Mouse (Mus musculus): ENCODE data around the gene Kcnk7. TPM values are rescaled to one million over a fixed set of nuclear protein-coding genes. Genes with fewer than 3 reads are reported as not detected.

The Kcnk7 gene
- polyA plus RNA-seq, 1 experiment = 0.04 TPM

DNA sequence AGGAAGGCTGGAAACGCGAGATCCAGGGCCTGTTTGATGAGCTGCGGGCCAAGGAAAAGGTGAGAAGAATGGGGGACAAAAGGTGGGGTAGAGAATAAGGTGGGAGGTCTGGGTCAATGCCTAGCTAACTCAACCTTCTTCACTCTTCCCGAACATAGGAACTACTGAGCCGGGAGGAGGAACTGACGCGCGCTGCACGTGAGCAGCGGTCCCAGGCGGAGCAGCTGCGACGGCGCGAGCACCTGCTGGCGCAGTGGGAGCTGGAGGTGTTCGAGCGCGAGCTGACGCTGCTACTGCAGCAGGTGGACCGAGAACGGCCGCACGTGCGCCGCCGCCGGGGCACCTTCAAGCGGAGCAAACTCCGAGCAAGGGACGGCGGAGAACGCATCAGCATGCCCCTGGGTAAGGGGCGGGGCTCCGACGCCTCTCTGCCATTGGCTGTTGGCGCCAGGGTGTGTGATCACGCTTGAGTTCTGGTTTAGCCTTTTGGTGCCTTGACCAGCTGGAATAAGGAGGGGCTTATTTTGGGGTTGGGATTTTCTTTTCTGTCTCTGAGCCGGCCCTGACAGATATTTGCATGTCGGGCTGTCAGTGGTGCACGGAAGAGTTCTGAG lies 8.2 kb upstream of the Kcnk7 start:
- TF ChIP-seq TAL1 (IDR thresholded peaks at IDR 0.05; ENCODE audit: low read length) = no peak
- TF ChIP-seq GATA1 (IDR thresholded peaks at IDR 0.05; ENCODE audit: low read length) = no peak

DNA sequence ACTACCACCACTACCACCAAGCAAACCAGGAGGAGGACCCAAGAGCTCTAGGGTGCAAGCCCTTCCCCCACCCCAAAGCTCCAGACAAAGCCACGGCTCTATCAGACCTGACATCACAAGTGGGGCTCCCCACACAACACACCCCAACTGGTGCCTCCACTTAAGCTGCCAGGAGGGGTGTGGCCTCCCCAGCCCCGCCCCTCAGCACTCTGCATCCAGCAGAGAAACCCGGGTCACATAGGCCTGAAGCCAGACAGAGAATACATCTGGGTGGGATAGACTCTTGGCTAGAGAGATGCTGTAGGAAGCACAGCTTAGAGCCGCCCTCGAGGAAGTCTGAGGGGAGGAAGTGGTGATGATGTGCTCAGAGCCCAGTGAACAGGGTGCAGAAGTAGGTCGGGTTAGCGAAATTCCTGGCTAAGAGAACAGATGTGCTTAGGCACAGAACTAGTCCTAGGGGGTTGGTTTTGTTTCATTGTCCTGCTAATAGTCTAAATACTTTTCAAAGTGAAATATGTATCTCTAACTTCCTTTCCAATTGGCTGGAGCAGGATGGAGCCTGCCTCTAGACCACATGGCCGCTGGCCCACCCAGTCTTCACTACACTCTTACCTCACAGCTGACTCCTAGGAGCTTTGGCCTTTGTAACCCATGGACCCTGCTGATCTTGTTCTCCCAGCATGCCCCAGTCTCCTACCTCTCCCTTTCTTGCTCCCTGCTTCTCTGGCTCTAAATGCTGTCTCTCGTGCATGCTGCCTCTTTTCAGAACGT lies 819 bp downstream of the Kcnk7 start:
- TF ChIP-seq TAL1 (IDR thresholded peaks at IDR 0.05; ENCODE audit: low read length) (no peak), GATA1 (IDR thresholded peaks at IDR 0.05; ENCODE audit: low read length) (no peak)

More for the DNA sequence above, 8.2 kb upstream of the Kcnk7 start:
- peaks cover 40% of the 10 kb centered on the region for H3K4me1 ChIP-seq (ENCODE audit: control insufficient read depth)
- H3K27me3 ChIP-seq (ENCODE audit: control insufficient read depth) = no peaks in the 10 kb centered on the region
- H3K36me3 ChIP-seq (ENCODE audit: control insufficient read depth) = peaks cover 100% of the 10 kb centered on the region
- H3K9me3 ChIP-seq (ENCODE audit: control insufficient read depth, low read length) = no peaks in the 10 kb centered on the region
- no peak overlapping the region for H3K4me3 ChIP-seq (replicated peaks)

DNA sequence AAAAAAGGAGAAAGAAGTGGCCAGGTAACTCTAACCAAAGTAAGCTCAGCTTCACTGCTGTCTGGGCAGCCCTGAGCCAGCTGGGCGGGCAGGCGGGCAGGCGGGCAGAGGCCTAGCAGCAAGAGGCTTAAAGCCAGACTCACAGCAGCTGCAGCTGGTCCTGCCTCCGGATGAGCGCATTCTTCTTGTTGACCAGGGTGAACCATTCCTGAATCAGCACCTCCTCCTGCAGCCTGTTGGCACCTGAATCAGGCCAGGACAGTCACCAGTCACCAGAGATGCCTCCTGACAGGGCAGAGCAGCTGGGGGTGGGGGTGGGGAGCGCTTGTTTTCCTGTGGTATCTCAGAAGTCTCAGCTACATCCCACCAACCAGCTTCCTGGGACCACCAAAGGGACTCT lies 5.9 kb downstream of the Kcnk7 start:
- no peaks in the 10 kb centered on the region; the same call in 1 of the 2 replicates for H3K27me3 ChIP-seq (ENCODE audit: control insufficient read depth)
- peaks cover 81% of the 10 kb centered on the region for H3K4me1 ChIP-seq (ENCODE audit: control insufficient read depth)
- H3K36me3 ChIP-seq (ENCODE audit: control insufficient read depth) = peaks cover 100% of the 10 kb centered on the region
- H3K9me3 ChIP-seq (ENCODE audit: control insufficient read depth, low read length) = no peaks in the 10 kb centered on the region
- H3K4me3 ChIP-seq (replicated peaks) = no peak overlapping the region
- TF ChIP-seq GATA1 (IDR thresholded peaks at IDR 0.05; ENCODE audit: low read length) (no peak), TAL1 (IDR thresholded peaks at IDR 0.05; ENCODE audit: low read length) (no peak)

More for the DNA sequence above, 819 bp downstream of the Kcnk7 start:
- Histone ChIP-seq H3K4me3 (replicated peaks) (peak overlapping the region; percentile 51), H3K4me1 (ENCODE audit: control insufficient read depth) (peaks cover 59% of the 10 kb centered on the region), H3K27me3 (ENCODE audit: control insufficient read depth) (no peaks in the 10 kb centered on the region; the same call in 1 of the 2 replicates), H3K36me3 (ENCODE audit: control insufficient read depth) (peaks cover 100% of the 10 kb centered on the region), H3K9me3 (ENCODE audit: control insufficient read depth, low read length) (no peaks in the 10 kb centered on the region)

DNA sequence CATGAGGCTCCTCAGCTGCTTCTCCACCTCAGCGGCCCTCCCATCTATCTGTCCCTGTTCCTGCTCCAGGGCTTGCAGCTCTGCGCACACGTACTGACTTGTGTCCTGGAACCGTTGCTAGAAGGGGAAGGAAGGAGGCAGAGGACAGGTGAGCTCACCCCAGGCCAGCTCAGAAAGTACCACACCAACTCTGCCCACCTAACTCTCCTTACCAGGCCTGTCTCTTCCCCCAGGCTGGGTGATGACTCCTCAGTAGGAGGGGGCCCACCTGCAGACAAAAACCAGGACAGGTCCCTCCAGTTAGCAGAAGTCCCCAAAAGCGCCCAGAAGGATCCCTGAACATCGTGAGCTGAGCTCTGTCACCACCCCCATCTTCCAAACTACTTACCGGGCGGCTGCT lies 6.4 kb downstream of the Kcnk7 start:
- Histone ChIP-seq H3K4me1 (ENCODE audit: control insufficient read depth) (peaks cover 81% of the 10 kb centered on the region), H3K4me3 (replicated peaks) (no peak overlapping the region), H3K27me3 (ENCODE audit: control insufficient read depth) (no peaks in the 10 kb centered on the region; the same call in 1 of the 2 replicates), H3K36me3 (ENCODE audit: control insufficient read depth) (peaks cover 100% of the 10 kb centered on the region), H3K9me3 (ENCODE audit: control insufficient read depth, low read length) (no peaks in the 10 kb centered on the region)
- TF ChIP-seq GATA1 (IDR thresholded peaks at IDR 0.05; ENCODE audit: low read length) (no peak), TAL1 (IDR thresholded peaks at IDR 0.05; ENCODE audit: low read length) (no peak)

- TF ChIP-seq TAL1 (IDR thresholded peaks at IDR 0.05; ENCODE audit: low read length) (no peak), GATA1 (IDR thresholded peaks at IDR 0.05; ENCODE audit: low read length) (no peak)
- Histone ChIP-seq H3K4me3 (replicated peaks) (no peak overlapping the region), H3K27me3 (ENCODE audit: control insufficient read depth) (peaks cover 2% of the 10 kb centered on the region; the same call in 1 of the 2 replicates), H3K9me3 (ENCODE audit: control insufficient read depth, low read length) (no peaks in the 10 kb centered on the region), H3K36me3 (ENCODE audit: control insufficient read depth) (peaks cover 100% of the 10 kb centered on the region), H3K4me1 (ENCODE audit: control insufficient read depth) (peaks cover 81% of the 10 kb centered on the region)
These were observed 7.1 kb downstream of the Kcnk7 start for GRCm38 (mm10) chr19:5711218-5711617.

GRCm38 (mm10) chr19:5711907-5712460 lies 7.8 kb downstream of the Kcnk7 start:
- Histone ChIP-seq H3K4me1 (ENCODE audit: control insufficient read depth) (peaks cover 82% of the 10 kb centered on the region), H3K27me3 (ENCODE audit: control insufficient read depth) (peaks cover 5% of the 10 kb centered on the region; the same call in 1 of the 2 replicates), H3K36me3 (ENCODE audit: control insufficient read depth) (peaks cover 100% of the 10 kb centered on the region), H3K4me3 (replicated peaks) (peak overlapping the region; percentile 4), H3K9me3 (ENCODE audit: control insufficient read depth, low read length) (no peaks in the 10 kb centered on the region)
- TF ChIP-seq GATA1 (IDR thresholded peaks at IDR 0.05; ENCODE audit: low read length) = no peak
- no peak for TF ChIP-seq TAL1 (IDR thresholded peaks at IDR 0.05; ENCODE audit: low read length)

DNA sequence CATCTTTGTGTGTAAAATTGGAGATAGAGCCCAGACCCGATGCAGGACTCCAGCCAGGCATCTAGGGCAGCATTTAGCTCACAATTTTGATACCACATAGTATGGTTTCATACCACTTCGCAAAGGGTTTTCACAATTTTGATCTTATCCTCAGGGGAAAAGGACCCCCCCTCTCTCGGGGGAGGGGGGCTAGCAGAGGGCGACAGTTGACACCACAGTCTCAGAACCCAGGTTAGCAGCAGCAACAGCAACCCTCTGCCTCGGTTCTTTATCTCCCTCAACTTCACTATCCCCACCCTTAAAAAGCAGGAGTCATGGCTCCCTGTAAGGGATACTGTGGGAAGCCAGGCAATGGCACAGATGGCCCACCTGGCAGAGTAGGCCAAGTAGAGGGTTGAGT lies 9.1 kb downstream of the Kcnk7 start:
- Histone ChIP-seq H3K4me3 (replicated peaks) (peak overlapping the region; percentile 45), H3K4me1 (ENCODE audit: control insufficient read depth) (peaks cover 88% of the 10 kb centered on the region), H3K36me3 (ENCODE audit: control insufficient read depth) (peaks cover 100% of the 10 kb centered on the region), H3K9me3 (ENCODE audit: control insufficient read depth, low read length) (no peaks in the 10 kb centered on the region), H3K27me3 (ENCODE audit: control insufficient read depth) (peaks cover 6% of the 10 kb centered on the region; the same call in 1 of the 2 replicates)
- TF ChIP-seq GATA1 (IDR thresholded peaks at IDR 0.05; ENCODE audit: low read length) = no peak

DNA sequence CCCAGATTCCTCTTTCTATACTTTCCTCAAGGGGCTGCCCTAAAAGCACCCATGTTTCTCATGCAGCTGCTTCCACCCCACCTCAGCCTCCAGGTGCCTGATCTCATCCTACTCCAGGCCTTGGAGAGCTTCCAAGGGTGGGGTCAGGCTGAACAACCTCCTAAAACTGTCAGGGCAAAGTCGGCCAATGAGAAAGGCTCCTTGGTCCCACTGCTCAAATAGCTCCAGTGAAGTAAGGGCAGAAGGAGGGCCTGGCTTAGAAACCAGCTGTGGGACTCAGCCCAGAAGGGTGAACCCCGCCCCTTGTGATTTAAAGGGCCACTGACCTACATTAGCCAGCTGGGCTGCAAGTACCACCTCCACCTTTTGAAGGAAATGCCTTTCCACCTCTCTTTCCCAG lies 9.6 kb downstream of the Kcnk7 start:
- H3K4me1 ChIP-seq (ENCODE audit: control insufficient read depth) = peaks cover 87% of the 10 kb centered on the region
- peaks cover 6% of the 10 kb centered on the region; the same call in 1 of the 2 replicates for H3K27me3 ChIP-seq (ENCODE audit: control insufficient read depth)
- H3K9me3 ChIP-seq (ENCODE audit: control insufficient read depth, low read length) = no peaks in the 10 kb centered on the region
- peak overlapping the region; percentile 45 for H3K4me3 ChIP-seq (replicated peaks)
- TF ChIP-seq TAL1 (IDR thresholded peaks at IDR 0.05; ENCODE audit: low read length) = no peak
- no peak for TF ChIP-seq GATA1 (IDR thresholded peaks at IDR 0.05; ENCODE audit: low read length)
- peaks cover 100% of the 10 kb centered on the region for H3K36me3 ChIP-seq (ENCODE audit: control insufficient read depth)
